Mouse (Mus musculus): ENCODE data around the gene Gm15130. TPM values are rescaled to one million over a fixed set of nuclear protein-coding genes. Genes with fewer than 3 reads are reported as not detected.

The Gm15130 gene
- not detected in 2 replicates for polyA plus RNA-seq (2016; fragmentation: Nextera tagmentation; extraction: Ambion mirVana)

DNA sequence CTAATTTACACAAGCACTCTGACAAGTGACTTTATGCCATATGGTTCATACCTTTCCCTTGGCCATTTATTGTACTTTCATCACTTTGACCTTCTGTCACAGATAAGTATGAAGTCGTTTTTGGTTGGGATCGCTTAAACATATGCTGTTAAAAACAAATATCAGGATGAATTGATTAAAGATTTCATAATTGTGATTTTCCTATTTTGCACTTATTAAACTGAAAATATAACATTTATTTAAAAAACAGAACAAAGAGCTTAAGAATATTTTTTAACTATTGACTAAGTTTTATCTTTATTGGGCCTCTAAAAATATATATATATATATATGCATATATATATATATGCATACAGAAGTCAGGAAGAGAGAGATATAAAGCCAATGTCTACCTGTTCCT is at the start of gene Gm15130:
Gene Gm15130, minus strand, starts transcription at position 101 of the 400 bp plus-strand sequence.
- no peak for ATAC-seq (ENCODE audit: low FRiP score)
- no peak within 1 kb of the TSS for H3K9ac ChIP-seq
- no peaks in the 10 kb centered on the region for H3K36me3 ChIP-seq (replicated peaks)
- no peaks in the 10 kb centered on the region for H3K4me1 ChIP-seq
- no peak within 1 kb of the TSS for H3K4me3 ChIP-seq (replicated peaks)
- WGBS = 83% methylated on average over 2 of the region's 2 CpGs
- no peak within 1 kb of the TSS for H3K27ac ChIP-seq
- H3K9me3 ChIP-seq = no peaks in the 10 kb centered on the region
- H3K27me3 ChIP-seq = no peaks in the 10 kb centered on the region
- no peak within 1 kb of the TSS for H3K4me2 ChIP-seq

- no peaks in the 10 kb centered on the region for H3K4me1 ChIP-seq
- H3K4me2 ChIP-seq = no peak overlapping the region
- no peak overlapping the region for H3K9ac ChIP-seq
- 96% methylated on average over 11 of the region's 11 CpGs for WGBS
- H3K4me3 ChIP-seq (replicated peaks) = no peak overlapping the region
- H3K9me3 ChIP-seq = no peaks in the 10 kb centered on the region
- 0 out of 2 replicates have a peak, but pooled peaks have one; percentile 33 for ATAC-seq (ENCODE audit: low FRiP score)
- H3K36me3 ChIP-seq (replicated peaks) = no peaks in the 10 kb centered on the region
- H3K27ac ChIP-seq = no peak overlapping the region
- no peaks in the 10 kb centered on the region for H3K27me3 ChIP-seq
Measured at GRCm38 (mm10) chr2:111182068-111182467, 29.3 kb upstream of the Gm15130 start.

DNA sequence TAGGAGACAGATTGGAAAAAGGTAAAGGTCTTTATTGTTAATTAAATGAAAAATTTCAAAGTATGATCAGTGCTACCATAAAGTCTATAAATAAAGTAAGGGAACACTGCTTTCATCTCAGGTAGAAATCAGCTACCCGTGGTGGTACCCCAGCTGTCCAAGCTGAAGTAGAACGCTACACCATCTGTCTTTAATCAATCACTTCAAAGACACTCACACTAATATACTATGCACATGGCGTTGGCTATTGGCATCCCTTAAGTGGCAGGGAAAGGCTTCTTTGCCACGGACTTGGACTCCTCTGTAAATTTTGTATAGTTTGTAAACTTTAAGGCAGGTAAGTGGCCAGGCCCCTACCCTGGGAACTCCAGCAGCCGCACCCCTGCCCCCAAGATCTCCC is 17.0 kb downstream of the Gm15130 start:
- H3K4me2 ChIP-seq = no peak overlapping the region
- H3K36me3 ChIP-seq (replicated peaks) = no peaks in the 10 kb centered on the region
- ATAC-seq (ENCODE audit: low FRiP score) = no peak
- WGBS = 82% methylated on average over 5 of the region's 5 CpGs
- H3K27ac ChIP-seq = no peak overlapping the region
- no peak overlapping the region for H3K9ac ChIP-seq
- no peaks in the 10 kb centered on the region for H3K27me3 ChIP-seq
- H3K4me1 ChIP-seq = no peaks in the 10 kb centered on the region
- H3K9me3 ChIP-seq = no peaks in the 10 kb centered on the region
- no peak overlapping the region for H3K4me3 ChIP-seq (replicated peaks)

- H3K9ac ChIP-seq = no peak within 1 kb of the TSS
- no peaks in the 10 kb centered on the region for H3K36me3 ChIP-seq (replicated peaks)
- no peak within 1 kb of the TSS for H3K4me2 ChIP-seq
- no peaks in the 10 kb centered on the region for H3K4me1 ChIP-seq
- H3K27me3 ChIP-seq = no peaks in the 10 kb centered on the region
- no peak within 1 kb of the TSS for H3K4me3 ChIP-seq (replicated peaks)
- H3K27ac ChIP-seq = no peak within 1 kb of the TSS
- no peaks in the 10 kb centered on the region for H3K9me3 ChIP-seq
- ATAC-seq (ENCODE audit: low FRiP score) = no peak
Measured at GRCm38 (mm10) chr2:111105882-111106281, 46.9 kb downstream of the Gm15130 start, which contains the start of gene Gm13941. TSS of gene Gm13941 (minus strand) at chr2:111105982.

Other genes starting within 250 kb of the Gm15130 start
- gene Ano3, start 202.0 kb downstream of the Gm15130 start, polyA plus RNA-seq (2016; fragmentation: Nextera tagmentation; extraction: Ambion mirVana) = 0.94 and 1.3 TPM in 2 replicates
- not detected in 2 replicates for gene Gm13941, start 47.0 kb downstream of the Gm15130 start, polyA plus RNA-seq (2016; fragmentation: Nextera tagmentation; extraction: Ambion mirVana)
- not detected in 2 replicates for gene 4930430A15Rik, start 76.7 kb upstream of the Gm15130 start, polyA plus RNA-seq (2016; fragmentation: Nextera tagmentation; extraction: Ambion mirVana)
- gene Olfr1275, start 82.3 kb upstream of the Gm15130 start, polyA plus RNA-seq (2016; fragmentation: Nextera tagmentation; extraction: Ambion mirVana) = not detected in 2 replicates
- not detected in 2 replicates for gene Olfr1276, start 101.6 kb upstream of the Gm15130 start, polyA plus RNA-seq (2016; fragmentation: Nextera tagmentation; extraction: Ambion mirVana)
- not detected in 2 replicates for gene Olfr1277, start 121.2 kb upstream of the Gm15130 start, polyA plus RNA-seq (2016; fragmentation: Nextera tagmentation; extraction: Ambion mirVana)
- not detected in 2 replicates for gene Olfr1278, start 137.2 kb upstream of the Gm15130 start, polyA plus RNA-seq (2016; fragmentation: Nextera tagmentation; extraction: Ambion mirVana)
- gene Olfr1279, start 147.7 kb upstream of the Gm15130 start, polyA plus RNA-seq (2016; fragmentation: Nextera tagmentation; extraction: Ambion mirVana) = not detected in 2 replicates
- gene Olfr1280, start 161.1 kb upstream of the Gm15130 start, polyA plus RNA-seq (2016; fragmentation: Nextera tagmentation; extraction: Ambion mirVana) = not detected in 2 replicates
- gene Olfr1281, start 173.6 kb upstream of the Gm15130 start, polyA plus RNA-seq (2016; fragmentation: Nextera tagmentation; extraction: Ambion mirVana) = not detected in 2 replicates
- not detected in 2 replicates for gene Olfr1282, start 183.1 kb upstream of the Gm15130 start, polyA plus RNA-seq (2016; fragmentation: Nextera tagmentation; extraction: Ambion mirVana)
- gene Olfr1283, start 213.9 kb upstream of the Gm15130 start, polyA plus RNA-seq (2016; fragmentation: Nextera tagmentation; extraction: Ambion mirVana) = not detected in 2 replicates
- not detected in 2 replicates for gene Olfr1284, start 222.6 kb upstream of the Gm15130 start, polyA plus RNA-seq (2016; fragmentation: Nextera tagmentation; extraction: Ambion mirVana)

Measured in forebrain, embryonic 12.5 days (tissue).